Mouse (Mus musculus) cortical plate, adult 2 months (tissue): ENCODE data around the gene Olfr1474.

Source experiments
- CTCF ChIP-seq: fragments of 200-500 bp; IDR thresholded peaks from 2 replicates; pipeline ENCODE4 v1.5.1; 2011; ENCODE audit warnings: mild to moderate bottlenecking, control low read depth, low read length; ENCODE audit not compliant: insufficient read depth; ENCODE audit errors: extremely low read depth
- POLR2A ChIP-seq: fragments of 200-500 bp; IDR thresholded peaks from 2 replicates; pipeline ENCODE4 v1.6.1; 2011; ENCODE audit warnings: mild to moderate bottlenecking, low read length, control low read depth; ENCODE audit not compliant: insufficient read depth; ENCODE audit errors: extremely low read depth

- no peak for TF ChIP-seq CTCF
- no peak for TF ChIP-seq POLR2A
Observed at GRCm38 (mm10) chr19:13500246-13500645, 30.9 kb downstream of the Olfr1474 start, which contains the start of gene Olfr1477.
